Mouse (Mus musculus) gastrocnemius, postnatal 10 days (tissue): ENCODE measurements around the gene Pgm1. TPM values are rescaled to one million over a fixed set of nuclear protein-coding genes. Genes with fewer than 3 reads are reported as not detected.

ENCODE experiments used
- DNase-seq: peaks from one replicate; pipeline ENCODE4 v3.0.0; 2021; ENCODE audit warnings: mixed read lengths
- total RNA-seq, 2 experiments: library from RNA; stranded (reverse); gene quantifications; 2 replicates each; pipeline ENCODE4 v1.2.3; 2021

The Pgm1 gene
- total RNA-seq, 2 experiments from 2014 or later, result 757 to 836 TPM

GRCm38 (mm10) chr4:100011563-100011962 is 82.3 kb downstream of the Pgm1 start:
- DNase-seq, result no peak

- no peak for DNase-seq
Observed at GRCm38 (mm10) chr4:100012361-100013035, 83.3 kb downstream of the Pgm1 start.

GRCm38 (mm10) chr4:100027773-100028172 is 98.6 kb downstream of the Pgm1 start:
- no peak for DNase-seq

- DNase-seq, result peak; percentile 77
Observed at GRCm38 (mm10) chr4:100028641-100029040, 99.4 kb downstream of the Pgm1 start.

- DNase-seq, result no peak
Observed at GRCm38 (mm10) chr4:100031270-100031669, 102.1 kb downstream of the Pgm1 start.

GRCm38 (mm10) chr4:100032608-100033007 is 103.4 kb downstream of the Pgm1 start:
- no peak for DNase-seq

- no peak for DNase-seq
Observed at GRCm38 (mm10) chr4:100033944-100034343, 104.7 kb downstream of the Pgm1 start.

GRCm38 (mm10) chr4:100034971-100035370 is 105.8 kb downstream of the Pgm1 start:
- no peak for DNase-seq

GRCm38 (mm10) chr4:100035919-100036554 is 106.8 kb downstream of the Pgm1 start:
- no peak for DNase-seq

Other genes starting within 250 kb of the Pgm1 start
- gene Alg6, start 213.8 kb upstream of the Pgm1 start, total RNA-seq, result 10 to 100 TPM; 10.5 to 10.6 TPM
- 1 to 10 TPM; 3.3 to 5.4 TPM for gene Efcab7, start 100.2 kb upstream of the Pgm1 start, total RNA-seq
- gene Itgb3bp, start 399 bp downstream of the Pgm1 start, total RNA-seq, result 1 to 10 TPM; 5.2 to 5.8 TPM
- 1 to 10 TPM; 5.4 to 6.3 TPM for gene Ror1, start 166.4 kb downstream of the Pgm1 start, total RNA-seq